ENCODE assay signal across 15 mouse cellular contexts in the genomic region with DNA sequence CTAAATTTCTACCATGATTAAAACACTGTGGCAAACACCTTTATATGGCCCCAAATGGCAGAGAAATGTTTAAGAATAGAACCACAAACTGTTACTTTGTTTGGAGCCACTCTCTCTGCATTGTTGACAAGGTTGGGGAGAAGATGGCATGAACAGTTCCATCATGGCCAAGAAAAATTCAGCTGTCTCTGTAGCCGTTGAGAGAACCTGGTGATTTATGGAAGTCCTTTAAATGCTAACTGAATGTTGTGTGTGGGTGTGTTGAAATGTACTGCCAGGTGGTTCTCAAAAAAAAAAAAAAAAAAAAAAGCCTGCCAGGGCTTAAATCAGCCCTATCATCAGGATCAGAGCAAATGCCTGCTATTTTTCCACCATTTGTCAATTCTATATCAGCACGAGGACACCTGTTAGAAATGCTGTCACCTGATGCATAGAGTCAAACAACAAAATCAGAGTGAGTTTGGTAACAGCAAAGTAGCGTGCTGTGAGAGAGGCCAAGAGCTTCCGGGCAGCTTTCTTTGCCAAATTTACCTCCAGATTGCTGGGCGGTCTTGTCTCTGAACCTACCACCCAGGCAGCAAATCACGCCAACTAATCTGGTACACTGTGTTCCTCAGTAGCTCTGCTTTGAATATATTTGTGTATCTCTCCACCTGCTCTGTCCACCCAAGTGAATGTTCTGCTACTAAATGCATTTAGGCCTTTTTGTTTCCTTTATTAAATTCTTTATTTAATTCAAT.
DNase-seq lines count a peak whose midpoint lies in the region.
"Had no signal": no experiment of that assay in that cellular context is flagged by ENCODE, and none has a peak within 500 bp of the region (broad histone marks: within the 10 kb centered on the region; RNA-seq: fewer than 3 reads in every experiment).

No protein-coding gene starts in this region.

- peak; percentile 7 for DNase-seq in testis, postnatal 14 days (ENCODE audit: low spot score)
- DNase-seq in testis, postnatal 10 days (ENCODE audit: low spot score) = no peak
- DNase-seq in cerebellum, postnatal 25 days = peak; percentile 82
- peak; percentile 23 to 43 for DNase-seq in layer of hippocampus, postnatal 10 days (ENCODE audit: low spot score in 2 of 2)
- no peak for DNase-seq in heart, embryonic 10.5 days (ENCODE audit: low spot score)
- DNase-seq in neural tube, embryonic 10.5 days (ENCODE audit: extremely low spot score, low spot score) = no peak
- no peak for DNase-seq in retina, postnatal 1 day
- DNase-seq: gastrocnemius, adult 2 months; lung, postnatal 10 days; thymus, postnatal 25 days had no signal

- H3K4me3 ChIP-seq in heart, embryonic 10.5 days = no peak overlapping the region
- H3K4me3 ChIP-seq: embryonic facial prominence, embryonic 10.5 days; forebrain, embryonic 10.5 days; gastrocnemius, adult 2 months; heart, embryonic 12.5 days; hindbrain, embryonic 10.5 days; liver, embryonic 12.5 days had no signal

- no peaks in the 10 kb centered on the region for H3K9me3 ChIP-seq in heart, embryonic 10.5 days
- H3K9me3 ChIP-seq: embryonic facial prominence, embryonic 10.5 days; forebrain, embryonic 10.5 days; heart, embryonic 12.5 days; hindbrain, embryonic 10.5 days; liver, embryonic 12.5 days had no signal

- no peak overlapping the region for H3K27ac ChIP-seq in heart, embryonic 10.5 days
- H3K27ac ChIP-seq: embryonic facial prominence, embryonic 10.5 days; forebrain, embryonic 10.5 days; gastrocnemius, adult 2 months; hindbrain, embryonic 10.5 days; liver, embryonic 12.5 days had no signal

- H3K36me3 ChIP-seq in heart, embryonic 10.5 days = no peaks in the 10 kb centered on the region
- H3K36me3 ChIP-seq: embryonic facial prominence, embryonic 10.5 days; forebrain, embryonic 10.5 days; heart, embryonic 12.5 days; hindbrain, embryonic 10.5 days; liver, embryonic 12.5 days had no signal

- H3K27me3 ChIP-seq in heart, embryonic 10.5 days (ENCODE audit: insufficient read depth, poor library complexity, severe bottlenecking) = no peaks in the 10 kb centered on the region
- H3K27me3 ChIP-seq: heart, embryonic 12.5 days; liver, embryonic 12.5 days had no signal

- WGBS in heart, embryonic 10.5 days = 75% methylated on average over 6 of the region's 6 CpGs

- H3K4me1 ChIP-seq in heart, embryonic 10.5 days = no peaks in the 10 kb centered on the region
- H3K4me1 ChIP-seq: embryonic facial prominence, embryonic 10.5 days; forebrain, embryonic 10.5 days; heart, embryonic 12.5 days; hindbrain, embryonic 10.5 days; liver, embryonic 12.5 days had no signal

Comparison
In these comparisons a context has a peak if more than half of its experiments do, and no peak if none do; other contexts are left out.
1. DNase-seq: peak in testis, postnatal 14 days (single experiment), cerebellum, postnatal 25 days (2 of 2) and layer of hippocampus, postnatal 10 days (2 of 2); none in testis, postnatal 10 days (single experiment), heart, embryonic 10.5 days (single experiment), neural tube, embryonic 10.5 days (single experiment) and retina, postnatal 1 day (single experiment).